Comparison of ENCODE assay signal across 8 mouse cellular contexts in genomic region chr8:107435962-107436831, GRCm38 (mm10). TPM values are rescaled to one million over a fixed set of nuclear protein-coding genes. Genes with fewer than 3 reads are reported as not detected.
DNase-seq lines count a peak whose midpoint lies in the region; ATAC-seq and TF ChIP-seq lines count a peak whose summit lies in the region.

TSS of gene Wwp2 (plus strand) at chr8:107436365.

- TF ChIP-seq CTCF in C2C12 (IDR thresholded peaks at IDR 0.05; ENCODE audit: control insufficient read depth, insufficient read depth, insufficient read length): no peak
- no peak for TF ChIP-seq CTCF in kidney, postnatal 0 days (IDR thresholded peaks at IDR 0.05; ENCODE audit: low read depth)
- TF ChIP-seq CTCF in liver, adult 2 months (IDR thresholded peaks at IDR 0.05; ENCODE audit: low read depth, low read length): no peak

- H3ac ChIP-seq in C2C12 (ENCODE audit: control insufficient read depth, insufficient read length, low read depth): peak within 1 kb of the TSS; percentile 92

- H3K4me2 ChIP-seq in heart, embryonic 13.5 days: peak within 1 kb of the TSS; percentile 83
- peak within 1 kb of the TSS; percentile 87 for H3K4me2 ChIP-seq in kidney, postnatal 0 days (ENCODE audit: low read length)

- H3K27me3 ChIP-seq in C2C12 (ENCODE audit: control insufficient read depth, insufficient read depth, insufficient read length): no peaks in the 10 kb centered on the region
- no peaks in the 10 kb centered on the region for H3K27me3 ChIP-seq in heart, embryonic 13.5 days (replicated peaks)
- H3K27me3 ChIP-seq in kidney, postnatal 0 days (ENCODE audit: insufficient read depth, low read length): no peaks in the 10 kb centered on the region
- H3K27me3 ChIP-seq in liver, adult 2 months (ENCODE audit: control insufficient read depth, insufficient read depth, low read length): no peaks in the 10 kb centered on the region

- ATAC-seq in erythroid progenitor cell, adult 5-6 weeks (replicated peaks; ENCODE audit: low FRiP score, poor library complexity, severe bottlenecking): peak; percentile 71
- ATAC-seq in heart, embryonic 13.5 days (ENCODE audit: extremely low read depth, insufficient number of reproducible peaks, low FRiP score, low TSS enrichment): peak; percentile 89
- ATAC-seq in kidney, postnatal 0 days (replicated peaks; ENCODE audit: low FRiP score, low read depth): peak; percentile 84
- peak; percentile 44 for ATAC-seq in monocyte, adult 5-6 weeks (replicated peaks; ENCODE audit: insufficient number of reproducible peaks, low FRiP score, low TSS enrichment, poor library complexity, severe bottlenecking)

- H3K9me3 ChIP-seq in heart, embryonic 13.5 days: no peaks in the 10 kb centered on the region
- H3K9me3 ChIP-seq in kidney, postnatal 0 days (replicated peaks; ENCODE audit: low read length): no peaks in the 10 kb centered on the region

- WGBS in heart, embryonic 13.5 days: under 1% methylated on average over 62 of the region's 81 CpGs
- WGBS in kidney, postnatal 0 days: 1% methylated on average over 57 of the region's 81 CpGs
- under 1% methylated on average over 43 of the region's 81 CpGs for WGBS in liver, adult 2 months

- peak within 1 kb of the TSS; percentile 93 for H3K9ac ChIP-seq in heart, embryonic 13.5 days
- H3K9ac ChIP-seq in kidney, postnatal 0 days (ENCODE audit: low read depth, low read length): peak within 1 kb of the TSS; percentile 88
- H3K9ac ChIP-seq in liver, adult 2 months (ENCODE audit: low read depth, low read length): peak within 1 kb of the TSS; percentile 100

- no peaks in the 10 kb centered on the region for H3K36me3 ChIP-seq in C2C12 (ENCODE audit: control insufficient read depth, insufficient read depth)
- no peaks in the 10 kb centered on the region for H3K36me3 ChIP-seq in heart, embryonic 13.5 days
- no peaks in the 10 kb centered on the region for H3K36me3 ChIP-seq in kidney, postnatal 0 days (ENCODE audit: insufficient read depth, low read length)
- no peaks in the 10 kb centered on the region for H3K36me3 ChIP-seq in liver, adult 2 months (ENCODE audit: control insufficient read depth, insufficient read depth, low read length)

- peaks cover 15% of the 10 kb centered on the region for H3K4me1 ChIP-seq in heart, embryonic 13.5 days
- no peaks in the 10 kb centered on the region for H3K4me1 ChIP-seq in kidney, postnatal 0 days (replicated peaks; ENCODE audit: insufficient read depth, low read length)
- peaks cover 5% of the 10 kb centered on the region; the same call in 1 of the 2 replicates for H3K4me1 ChIP-seq in liver, adult 2 months (ENCODE audit: control insufficient read depth, insufficient read depth, low read length)

- H3K4me3 ChIP-seq in C2C12 (ENCODE audit: insufficient read depth, poor library complexity, severe bottlenecking): peak within 1 kb of the TSS; percentile 67
- peak within 1 kb of the TSS; percentile 86 for H3K4me3 ChIP-seq in heart, embryonic 13.5 days
- H3K4me3 ChIP-seq in kidney, postnatal 0 days (replicated peaks; ENCODE audit: low read depth, low read length): peak within 1 kb of the TSS; percentile 75
- peak within 1 kb of the TSS; percentile 93 for H3K4me3 ChIP-seq in liver, adult 2 months (ENCODE audit: insufficient read depth, low read depth, low read length)

- DNase-seq in brain, adult 2 months (ENCODE audit: low read depth, low spot score): peak; percentile 79
- DNase-seq in kidney, postnatal 0 days (ENCODE audit: low spot score): peak; percentile 79
- DNase-seq in liver, adult 2 months (ENCODE audit: extremely low read depth, low read depth, low spot score): no peak
- DNase-seq in spleen, postnatal 4 days (ENCODE audit: low spot score in 2 of 2): peak; percentile 81 to 92

- TF ChIP-seq POLR2A in liver, adult 2 months (IDR thresholded peaks at IDR 0.05; ENCODE audit: extremely low read depth, insufficient read depth, low read length): 0 out of 2 replicates have a peak, but pooled peaks have one; percentile 26

- H3K27ac ChIP-seq in heart, embryonic 13.5 days (replicated peaks): peak within 1 kb of the TSS; percentile 90
- H3K27ac ChIP-seq in kidney, postnatal 0 days: peak within 1 kb of the TSS; percentile 92
- peak within 1 kb of the TSS; percentile 97 for H3K27ac ChIP-seq in liver, adult 2 months (replicated peaks; ENCODE audit: insufficient read depth, low read depth, low read length)

- H3K79me2 ChIP-seq in C2C12 (ENCODE audit: control insufficient read depth, insufficient read depth): peaks cover 34% of the 10 kb centered on the region
- H3K79me2 ChIP-seq in liver, adult 2 months (ENCODE audit: control insufficient read depth, insufficient read depth, low read length): peaks cover 9% of the 10 kb centered on the region; the same call in 1 of the 2 replicates

- H3K79me3 ChIP-seq in C2C12 (ENCODE audit: low read depth): no peaks in the 10 kb centered on the region

TF ChIP-seq in C2C12, 6 proteins besides CTCF, POLR2A, EP300 and RAD21:
- TF ChIP-seq FOSL1 (IDR thresholded peaks at IDR 0.05; ENCODE audit: insufficient read depth, low read length, poor library complexity, severe bottlenecking) (no peak), MYOD1 (IDR thresholded peaks at IDR 0.05; ENCODE audit: control insufficient read depth, insufficient read length, low read depth) (no peak), MAX (IDR thresholded peaks at IDR 0.05) (no peak), MYOG (IDR thresholded peaks at IDR 0.05; ENCODE audit: control insufficient read depth, extremely low read depth, insufficient read length) (no peak), USF1 (IDR thresholded peaks at IDR 0.05; ENCODE audit: low read depth) (peak; percentile 92), CEBPB (IDR thresholded peaks at IDR 0.05; ENCODE audit: low read depth) (no peak)

RNA-seq across cellular contexts. Expression of gene Wwp2, which starts in this region (rescaled TPM):
- 78.8 TPM for polyA plus RNA-seq in C2C12 (2012; fragmentation: generic; extraction: Trizol)
- 111 and 127 TPM in 2 replicates for total RNA-seq in erythroid progenitor cell, adult 5-6 weeks (2015; ENCODE audit: low replicate concordance)
- 132 and 174 TPM in 2 replicates for total RNA-seq in erythroid progenitor cell, adult 5-6 weeks (2017; ENCODE audit: low replicate concordance)
- 28.4 and 30.1 TPM in 2 replicates for polyA plus RNA-seq in heart, embryonic 13.5 days (2015; fragmentation: Nextera tagmentation; extraction: Ambion mirVana)
- 38.9 and 46.8 TPM in 2 replicates for polyA plus RNA-seq in kidney, postnatal 0 days (2015; fragmentation: Nextera tagmentation; extraction: Ambion mirVana)
- 11.8 and 14.4 TPM in 2 replicates for total RNA-seq in liver, adult 2 months (2014; rRNA removed)
- 13.0 and 15.0 TPM in 2 replicates for polyA plus RNA-seq in liver, adult 2 months (2012; rRNA removed)
- 86.5 to 110 TPM (median 92.8 TPM) in 3 replicates for total RNA-seq in monocyte, adult 5-6 weeks (2017)
